Mouse (Mus musculus) cerebellum, adult 2 months (tissue): Measurements from ENCODE around the gene Ints11. TPM values are rescaled to one million over a fixed set of nuclear protein-coding genes. Genes with fewer than 3 reads are reported as not detected.

Source experiments
- DNase-seq, 2 experiments: peaks; one replicate each; pipeline ENCODE4 v3.0.0; 2021
- H3K27ac ChIP-seq: fragments of 200-500 bp; 2 replicates; pipeline ENCODE4 v1.5.1; 2012; ENCODE audit warnings: low read length, control low read depth, inconsistent platforms; ENCODE audit not compliant: insufficient read depth
- H3K27me3 ChIP-seq: fragments of 200-500 bp; 2 replicates; pipeline ENCODE4 v1.6.1; 2012; ENCODE audit warnings: inconsistent platforms, mild to moderate bottlenecking, low read length, moderate library complexity; ENCODE audit not compliant: control insufficient read depth, insufficient read depth
- H3K4me1 ChIP-seq: fragments of 200-500 bp; 2 replicates; pipeline ENCODE4 v1.6.1; 2011; ENCODE audit warnings: low read length; ENCODE audit not compliant: control insufficient read depth, insufficient read depth
- H3K4me3 ChIP-seq: fragments of 200-500 bp; replicated peaks from 2 replicates; pipeline ENCODE3; 2011; ENCODE audit warnings: mild to moderate bottlenecking, low read depth, low read length, control low read depth; ENCODE audit not compliant: insufficient read depth
- CTCF ChIP-seq: fragments of 200-500 bp; IDR thresholded peaks from 2 replicates; pipeline ENCODE4 v1.5.1; 2011; ENCODE audit warnings: low read depth, mild to moderate bottlenecking, control low read depth, low read length, moderate library complexity, borderline replicate concordance; ENCODE audit not compliant: insufficient read depth
- POLR2A ChIP-seq: fragments of 200-500 bp; IDR thresholded peaks from 2 replicates; pipeline ENCODE4 v1.6.1; 2011; ENCODE audit warnings: low read length, control low read depth, borderline replicate concordance; ENCODE audit not compliant: insufficient read depth
- WGBS: fragments of 180-500 bp; shearing (Covaris S2); methylation state at CpG from one replicate; pipeline ENCODE4 v1.1.7; 2018; 5-methylcytosine and 5-hydroxymethylcytosine counted together
- polyA plus RNA-seq: library from polyadenylated mRNA; depleted of rRNA; stranded (reverse); fragments of >200 nt; gene quantifications from 2 replicates; pipeline ENCODE4 v1.2.3, GENCODE M21; 2012

Ints11 gene
- polyA plus RNA-seq, 1 experiment, result 50.1 TPM

DNA sequence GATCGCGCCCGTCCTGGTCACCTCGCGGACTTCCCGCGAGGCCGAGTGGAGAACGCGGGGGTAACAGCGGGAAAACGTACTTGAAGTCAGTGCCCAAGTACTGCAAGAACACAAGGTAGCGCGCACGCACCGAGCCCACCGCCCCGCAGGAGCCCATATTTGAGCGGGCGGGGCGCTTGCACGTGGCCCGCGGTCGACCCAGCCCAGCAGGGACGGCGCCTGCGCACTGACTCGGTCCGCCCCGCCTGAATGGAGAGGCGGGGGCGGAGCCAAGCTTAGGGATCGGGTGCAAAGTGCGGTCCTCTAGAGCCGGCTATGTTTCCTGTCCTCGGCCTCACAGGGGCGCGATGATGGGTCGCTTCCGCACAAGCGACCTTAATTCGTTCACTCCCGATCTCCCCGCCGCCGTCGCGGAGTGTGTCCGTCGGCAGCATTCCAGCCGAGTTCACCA, 22.2 kb downstream of the Ints11 start, which contains the start of the genes Pusl1 and Acap3:
Gene Pusl1 (minus strand): TSS at position 231 of the 451 bp plus-strand sequence.
Gene Acap3 (plus strand): TSS at position 272 of the 451 bp plus-strand sequence.
- H3K27ac ChIP-seq, result peak within 1 kb of the TSS; percentile 99
- under 1% methylated on average over 51 of the region's 52 CpGs for WGBS
- no peaks in the 10 kb centered on the region for H3K27me3 ChIP-seq
- peak within 1 kb of the TSS; percentile 83 for H3K4me3 ChIP-seq
- peaks cover 25% of the 10 kb centered on the region for H3K4me1 ChIP-seq
- peak; percentile 96 to 98 for DNase-seq
- TF ChIP-seq POLR2A (peak; percentile 38; the same call in 1 of the 2 replicates), CTCF (no peak)

DNA sequence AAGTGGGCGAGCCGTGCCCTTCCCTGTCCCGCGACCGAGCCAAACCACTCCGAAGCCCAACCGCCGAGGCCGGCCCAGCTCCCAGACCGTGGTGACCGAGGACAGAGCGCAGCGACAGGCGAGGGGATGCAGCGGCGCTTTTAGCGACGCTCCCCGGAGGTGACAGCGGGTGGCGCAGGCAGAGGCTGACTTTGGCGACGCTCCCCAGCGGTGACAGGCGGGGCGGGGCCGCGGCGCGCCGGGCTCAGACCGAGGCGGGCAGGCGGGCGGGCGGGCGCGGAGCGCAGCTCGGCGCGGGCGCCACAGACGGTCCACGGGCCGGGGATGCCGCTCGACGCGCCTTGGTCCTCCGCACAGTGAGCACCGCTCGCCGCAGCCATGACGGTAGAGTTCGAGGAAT, 22.7 kb downstream of the Ints11 start:
- Histone ChIP-seq H3K27ac (peak overlapping the region; percentile 99), H3K4me3 (peak overlapping the region; percentile 83), H3K4me1 (peaks cover 25% of the 10 kb centered on the region), H3K27me3 (no peaks in the 10 kb centered on the region)
- WGBS, result under 1% methylated on average over 56 of the region's 56 CpGs
- TF ChIP-seq CTCF (no peak), POLR2A (peak; percentile 68)
- DNase-seq, result peak; percentile 88 to 90

- Histone ChIP-seq H3K4me3 (peak overlapping the region; percentile 83), H3K27ac (peak overlapping the region; percentile 99), H3K27me3 (no peaks in the 10 kb centered on the region), H3K4me1 (peaks cover 25% of the 10 kb centered on the region)
- TF ChIP-seq POLR2A (no peak), CTCF (no peak)
- 1% methylated on average over 37 of the region's 37 CpGs for WGBS
- DNase-seq, result no peak
Measured at GRCm38 (mm10) chr4:155892438-155893211, 23.3 kb downstream of the Ints11 start.

DNA sequence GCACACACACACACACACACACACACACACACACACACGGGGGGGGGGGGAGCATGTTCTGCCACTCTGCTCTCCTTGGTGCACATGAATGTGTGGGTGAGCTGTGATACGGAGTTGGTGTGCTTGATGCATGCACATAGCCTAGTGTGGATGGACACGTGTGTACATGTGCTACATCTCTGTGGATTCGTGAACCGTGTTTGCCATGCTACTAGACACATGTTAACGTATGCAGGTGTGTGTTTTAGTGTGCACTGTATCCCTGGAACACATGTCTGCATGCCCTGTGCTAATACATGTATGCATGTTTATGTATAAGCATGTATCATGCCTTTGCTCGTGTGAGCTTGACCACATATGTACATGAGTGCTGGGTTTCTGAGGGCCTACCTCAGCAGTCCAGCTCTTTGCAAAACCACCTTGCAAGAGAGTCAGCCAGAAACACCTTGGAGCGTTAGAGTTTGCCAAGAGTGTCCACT, 23.9 kb downstream of the Ints11 start:
- TF ChIP-seq POLR2A, result no peak
- no peak for TF ChIP-seq CTCF
- Histone ChIP-seq H3K4me1 (peaks cover 29% of the 10 kb centered on the region), H3K4me3 (peak overlapping the region; percentile 83), H3K27ac (peak overlapping the region; percentile 45; the same call in 1 of the 2 replicates), H3K27me3 (no peaks in the 10 kb centered on the region)
- peak in 1 of 2 experiments; percentile 18 for DNase-seq
- WGBS, result 13% methylated on average over 8 of the region's 8 CpGs

DNA sequence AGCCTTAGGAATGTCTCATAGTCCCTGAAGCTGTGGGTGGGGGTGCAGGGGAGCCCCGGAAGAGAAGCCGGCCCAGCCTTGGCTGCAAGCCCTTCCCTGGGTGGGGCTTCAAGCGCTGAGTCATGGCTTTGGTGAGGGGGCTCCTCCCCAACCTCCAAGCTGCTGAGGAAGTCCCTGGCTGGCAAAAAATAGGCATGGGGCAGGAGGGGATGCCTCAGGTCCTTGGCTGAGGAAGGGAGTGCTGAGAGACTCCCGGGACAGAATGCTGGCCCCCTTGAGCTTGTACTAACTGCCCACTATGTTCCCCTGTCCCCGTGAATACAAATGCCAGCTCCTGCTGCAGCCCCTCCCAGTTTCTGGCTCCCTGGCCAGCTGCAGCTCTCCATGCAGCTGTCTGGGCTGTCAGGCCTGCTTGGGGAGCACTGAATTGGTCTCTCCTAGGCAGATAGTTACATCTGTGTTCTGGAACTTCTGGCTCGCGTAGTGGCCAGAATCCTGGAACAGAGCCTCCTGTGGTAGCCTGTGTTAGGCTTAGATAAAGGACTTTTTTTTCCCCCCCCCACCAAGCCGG, 25.1 kb downstream of the Ints11 start:
- WGBS, result 2% methylated on average over 8 of the region's 8 CpGs

DNA sequence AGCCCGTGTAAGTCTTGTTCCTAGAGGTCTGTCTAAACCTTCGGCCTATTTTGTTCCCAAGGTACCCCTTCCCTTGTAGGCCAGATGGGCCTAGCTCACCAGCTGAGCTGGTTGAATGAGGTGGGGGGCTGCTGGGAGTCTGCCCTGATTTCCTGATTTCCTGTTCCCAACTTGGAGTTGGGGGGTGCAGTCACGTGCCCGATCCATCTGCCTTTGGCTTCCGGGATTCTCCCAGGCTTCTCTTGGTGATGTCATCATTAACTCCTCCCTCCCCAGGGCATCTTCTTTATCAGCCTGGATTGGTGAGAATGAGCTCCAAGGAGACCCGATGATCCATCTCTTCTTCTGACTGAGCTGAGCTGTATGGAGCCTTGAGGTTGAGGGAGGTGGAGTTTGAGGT, 25.9 kb downstream of the Ints11 start:
- TF ChIP-seq CTCF, result no peak
- TF ChIP-seq POLR2A, result no peak; the same call in 1 of the 2 replicates
- Histone ChIP-seq H3K4me3 (peak overlapping the region; percentile 83), H3K4me1 (peaks cover 37% of the 10 kb centered on the region), H3K27me3 (no peaks in the 10 kb centered on the region), H3K27ac (peak overlapping the region; percentile 94)
- 3% methylated on average over 6 of the region's 6 CpGs for WGBS
- DNase-seq, result peak; percentile 78 to 85

More for the DNA sequence above, 25.1 kb downstream of the Ints11 start:
- TF ChIP-seq CTCF, result no peak
- no peak for TF ChIP-seq POLR2A
- Histone ChIP-seq H3K27me3 (no peaks in the 10 kb centered on the region), H3K4me3 (peak overlapping the region; percentile 83), H3K4me1 (peaks cover 33% of the 10 kb centered on the region), H3K27ac (peak overlapping the region; percentile 94)
- peak; percentile 43 to 60 for DNase-seq

DNA sequence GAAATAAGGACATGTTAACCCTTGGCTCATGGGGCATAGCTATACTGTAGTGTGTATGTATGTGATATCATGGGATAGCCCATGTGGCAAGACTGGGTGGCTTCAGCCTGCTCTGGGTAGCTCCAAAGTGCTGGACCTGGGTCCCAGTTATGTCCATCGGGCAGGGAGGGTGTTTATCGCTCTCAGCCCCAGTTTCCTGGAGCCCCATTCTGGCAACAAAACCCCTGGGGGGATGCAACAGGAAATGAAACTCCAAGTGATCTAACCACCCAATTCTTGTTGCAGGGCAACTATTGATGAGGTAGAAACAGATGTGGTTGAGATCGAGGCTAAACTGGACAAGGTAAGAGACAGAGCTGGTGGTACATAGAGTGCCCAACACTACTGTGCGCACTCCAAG, 26.5 kb downstream of the Ints11 start:
- peak in 1 of 2 experiments; percentile 13 for DNase-seq
- WGBS, result 84% methylated on average over 4 of the region's 4 CpGs
- H3K4me1 ChIP-seq, result peaks cover 39% of the 10 kb centered on the region
- peak overlapping the region; percentile 94 for H3K27ac ChIP-seq
- no peak for TF ChIP-seq CTCF
- TF ChIP-seq POLR2A, result no peak
- H3K27me3 ChIP-seq, result no peaks in the 10 kb centered on the region
- H3K4me3 ChIP-seq, result peak overlapping the region; percentile 83

GRCm38 (mm10) chr4:155896461-155896860, 27.1 kb downstream of the Ints11 start:
- TF ChIP-seq CTCF (no peak), POLR2A (no peak)
- Histone ChIP-seq H3K4me1 (peaks cover 44% of the 10 kb centered on the region), H3K4me3 (no peak overlapping the region), H3K27ac (no peak overlapping the region), H3K27me3 (no peaks in the 10 kb centered on the region)
- peak in 1 of 2 experiments; percentile 13 for DNase-seq
- WGBS, result 95% methylated on average over 12 of the region's 12 CpGs
